ENCODE assay signal across 13 mouse cellular contexts in the genomic region with DNA sequence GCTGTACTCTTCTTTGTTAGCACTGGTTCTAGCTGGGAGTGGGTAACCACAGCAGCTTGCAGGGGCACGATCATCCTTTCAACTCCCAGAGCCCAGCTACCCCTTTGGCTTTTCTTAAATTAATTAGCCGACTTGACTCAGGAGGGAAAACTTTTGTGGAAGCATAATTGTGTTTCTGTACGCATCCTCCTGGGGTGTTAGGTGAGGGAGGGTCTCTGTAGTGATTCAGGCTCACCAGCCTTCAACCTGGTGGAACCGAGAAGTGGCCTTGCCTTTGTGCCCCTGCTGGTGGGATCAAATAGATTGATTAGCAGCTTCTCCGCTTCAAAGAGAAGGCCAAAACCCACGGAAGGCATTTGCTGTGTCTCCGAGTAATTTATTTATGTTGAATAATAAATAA. TPM values are rescaled to one million over a fixed set of nuclear protein-coding genes. Genes with fewer than 3 reads are reported as not detected.
DNase-seq lines count a peak whose midpoint lies in the region; ATAC-seq lines count a peak whose summit lies in the region.
"Had no signal": no experiment of that assay in that cellular context is flagged by ENCODE, and none has a peak within 500 bp of the region (broad histone marks: within the 10 kb centered on the region; RNA-seq: fewer than 3 reads in every experiment).

No protein-coding gene starts in this region.

- peaks cover 52% of the 10 kb centered on the region for H3K4me1 ChIP-seq in kidney, embryonic 15.5 days
- peaks cover 54% of the 10 kb centered on the region for H3K4me1 ChIP-seq in embryonic facial prominence, embryonic 13.5 days
- peaks cover 51% of the 10 kb centered on the region for H3K4me1 ChIP-seq in limb, embryonic 13.5 days
- peaks cover 86% of the 10 kb centered on the region for H3K4me1 ChIP-seq in neural tube, embryonic 15.5 days
- H3K4me1 ChIP-seq in intestine, embryonic 16.5 days (ENCODE audit: control insufficient read depth, insufficient read depth, low read length) = peaks cover 26% of the 10 kb centered on the region

- no peaks in the 10 kb centered on the region for H3K9me3 ChIP-seq in kidney, embryonic 15.5 days (replicated peaks)
- no peaks in the 10 kb centered on the region for H3K9me3 ChIP-seq in embryonic facial prominence, embryonic 13.5 days
- no peaks in the 10 kb centered on the region for H3K9me3 ChIP-seq in limb, embryonic 13.5 days
- no peaks in the 10 kb centered on the region for H3K9me3 ChIP-seq in neural tube, embryonic 15.5 days (replicated peaks)
- H3K9me3 ChIP-seq in intestine, embryonic 16.5 days (ENCODE audit: control insufficient read depth, low read length) = no peaks in the 10 kb centered on the region

- H3K4me2 ChIP-seq in kidney, embryonic 15.5 days = 0 out of 2 replicates have a peak overlapping the region, but pooled peaks have one; percentile 5
- peak overlapping the region; percentile 90 for H3K4me2 ChIP-seq in embryonic facial prominence, embryonic 13.5 days
- peak overlapping the region; percentile 86 for H3K4me2 ChIP-seq in limb, embryonic 13.5 days (replicated peaks)
- no peak overlapping the region; the same call in 1 of the 2 replicates for H3K4me2 ChIP-seq in neural tube, embryonic 15.5 days
- H3K4me2 ChIP-seq in intestine, embryonic 16.5 days (ENCODE audit: low read depth, low read length) = no peak overlapping the region
- H3K4me2 ChIP-seq: lung, embryonic 14.5 days had no signal

- 15% methylated on average over 7 of the region's 7 CpGs for WGBS in kidney, embryonic 15.5 days
- 36% methylated on average over 7 of the region's 7 CpGs for WGBS in embryonic facial prominence, embryonic 13.5 days
- 22% methylated on average over 7 of the region's 7 CpGs for WGBS in limb, embryonic 13.5 days
- WGBS in neural tube, embryonic 15.5 days = 11% methylated on average over 7 of the region's 7 CpGs
- 15% methylated on average over 7 of the region's 7 CpGs for WGBS in intestine, embryonic 16.5 days

- no peak overlapping the region for H3K4me3 ChIP-seq in kidney, embryonic 15.5 days (replicated peaks)
- peak overlapping the region; percentile 61 for H3K4me3 ChIP-seq in embryonic facial prominence, embryonic 13.5 days
- H3K4me3 ChIP-seq in limb, embryonic 13.5 days = peak overlapping the region; percentile 67
- no peak overlapping the region for H3K4me3 ChIP-seq in neural tube, embryonic 15.5 days (replicated peaks)
- H3K4me3 ChIP-seq in intestine, embryonic 16.5 days (ENCODE audit: low read length) = no peak overlapping the region

- H3K36me3 ChIP-seq in kidney, embryonic 15.5 days = peaks cover 3% of the 10 kb centered on the region; the same call in 1 of the 2 replicates
- peaks cover 32% of the 10 kb centered on the region for H3K36me3 ChIP-seq in embryonic facial prominence, embryonic 13.5 days
- H3K36me3 ChIP-seq in limb, embryonic 13.5 days = peaks cover 52% of the 10 kb centered on the region
- no peaks in the 10 kb centered on the region for H3K36me3 ChIP-seq in neural tube, embryonic 15.5 days
- no peaks in the 10 kb centered on the region for H3K36me3 ChIP-seq in intestine, embryonic 16.5 days (ENCODE audit: control insufficient read depth, insufficient read depth, low read length)

- H3K27me3 ChIP-seq in kidney, embryonic 15.5 days = peaks cover 86% of the 10 kb centered on the region
- H3K27me3 ChIP-seq in embryonic facial prominence, embryonic 13.5 days = peaks cover 43% of the 10 kb centered on the region
- H3K27me3 ChIP-seq in limb, embryonic 13.5 days = peaks cover 42% of the 10 kb centered on the region
- H3K27me3 ChIP-seq in neural tube, embryonic 15.5 days (replicated peaks) = peaks cover 50% of the 10 kb centered on the region
- peaks cover 83% of the 10 kb centered on the region for H3K27me3 ChIP-seq in intestine, embryonic 16.5 days (replicated peaks; ENCODE audit: control insufficient read depth, insufficient read depth, low read length)

- H3K9ac ChIP-seq in kidney, embryonic 15.5 days = no peak overlapping the region
- peak overlapping the region; percentile 36; the same call in 1 of the 2 replicates for H3K9ac ChIP-seq in embryonic facial prominence, embryonic 13.5 days
- H3K9ac ChIP-seq in limb, embryonic 13.5 days = peak overlapping the region; percentile 93
- peak overlapping the region; percentile 1; the same call in 1 of the 2 replicates for H3K9ac ChIP-seq in neural tube, embryonic 15.5 days (replicated peaks)
- H3K9ac ChIP-seq in intestine, embryonic 16.5 days (ENCODE audit: low read depth, low read length) = no peak overlapping the region
- H3K9ac ChIP-seq: lung, embryonic 14.5 days had no signal

- no peak overlapping the region for H3K27ac ChIP-seq in kidney, embryonic 15.5 days
- H3K27ac ChIP-seq in embryonic facial prominence, embryonic 13.5 days = peak overlapping the region; percentile 39; the same call in 1 of the 2 replicates
- peak overlapping the region; percentile 33; the same call in 1 of the 2 replicates for H3K27ac ChIP-seq in limb, embryonic 13.5 days
- H3K27ac ChIP-seq in neural tube, embryonic 15.5 days (replicated peaks) = no peak overlapping the region
- H3K27ac ChIP-seq in intestine, embryonic 16.5 days (ENCODE audit: low read length) = no peak overlapping the region

- DNase-seq in kidney, adult 8-10 months = no peak
- DNase-seq in lung, postnatal 10 days = no peak
- DNase-seq: adrenal gland, postnatal 10 days; heart, postnatal 10 days; kidney, adult 2 months; lung, embryonic 14.5 days; right cerebral cortex, postnatal 14 days; thymus, postnatal 4 days had no signal

- no peak for ATAC-seq in kidney, embryonic 15.5 days (replicated peaks; ENCODE audit: low FRiP score)
- no peak for ATAC-seq in embryonic facial prominence, embryonic 13.5 days (ENCODE audit: insufficient number of reproducible peaks, insufficient read depth, low FRiP score, low TSS enrichment, low read depth)
- ATAC-seq in limb, embryonic 13.5 days (ENCODE audit: low FRiP score, low read depth) = no peak
- ATAC-seq in neural tube, embryonic 15.5 days (ENCODE audit: low FRiP score) = no peak
- ATAC-seq in intestine, embryonic 16.5 days = no peak

RNA-seq across cellular contexts. Expression of a gene that starts 4.5 kb away (rescaled TPM):
- 18.9 and 27.0 TPM in 2 replicates for polyA plus RNA-seq in kidney, embryonic 15.5 days (2015; fragmentation: Nextera tagmentation; extraction: Ambion mirVana)
- 306 and 385 TPM in 2 replicates for polyA plus RNA-seq in embryonic facial prominence, embryonic 13.5 days (2015; fragmentation: Nextera tagmentation; extraction: Ambion mirVana)
- 706 and 829 TPM in 2 replicates for polyA plus RNA-seq in limb, embryonic 13.5 days (2015; fragmentation: Nextera tagmentation; extraction: Ambion mirVana)
- polyA plus RNA-seq in neural tube, embryonic 15.5 days (2015; fragmentation: Nextera tagmentation; extraction: Ambion mirVana) = 33.8 and 62.9 TPM in 2 replicates
- 0.33 and 0.53 TPM in 2 replicates for polyA plus RNA-seq in intestine, embryonic 16.5 days (2015; fragmentation: Nextera tagmentation; extraction: Ambion mirVana)
- polyA plus RNA-seq: kidney, adult 2 months had no signal

RNA-seq across cellular contexts. Expression of a gene that starts 36.0 kb away (rescaled TPM):
- polyA plus RNA-seq in kidney, embryonic 15.5 days (2015; fragmentation: Nextera tagmentation; extraction: Ambion mirVana) = 46.5 and 51.7 TPM in 2 replicates
- 37.8 and 38.7 TPM in 2 replicates for polyA plus RNA-seq in embryonic facial prominence, embryonic 13.5 days (2015; fragmentation: Nextera tagmentation; extraction: Ambion mirVana)
- 35.9 and 37.9 TPM in 2 replicates for polyA plus RNA-seq in limb, embryonic 13.5 days (2015; fragmentation: Nextera tagmentation; extraction: Ambion mirVana)
- polyA plus RNA-seq in neural tube, embryonic 15.5 days (2015; fragmentation: Nextera tagmentation; extraction: Ambion mirVana) = 48.0 and 48.6 TPM in 2 replicates
- 47.5 and 51.6 TPM in 2 replicates for polyA plus RNA-seq in intestine, embryonic 16.5 days (2015; fragmentation: Nextera tagmentation; extraction: Ambion mirVana)

Comparison
In these comparisons a context has a peak if more than half of its experiments do, and no peak if none do; other contexts are left out.
1. H3K27ac ChIP-seq: peak in embryonic facial prominence, embryonic 13.5 days (single experiment) and limb, embryonic 13.5 days (single experiment); none in kidney, embryonic 15.5 days (single experiment), neural tube, embryonic 15.5 days (single experiment) and intestine, embryonic 16.5 days (single experiment).
2. H3K4me2 ChIP-seq: peak in kidney, embryonic 15.5 days (single experiment), embryonic facial prominence, embryonic 13.5 days (single experiment) and limb, embryonic 13.5 days (single experiment); none in neural tube, embryonic 15.5 days (single experiment) and intestine, embryonic 16.5 days (single experiment).
3. H3K4me3 ChIP-seq: peak in embryonic facial prominence, embryonic 13.5 days (single experiment) and limb, embryonic 13.5 days (single experiment); none in kidney, embryonic 15.5 days (single experiment), neural tube, embryonic 15.5 days (single experiment) and intestine, embryonic 16.5 days (single experiment).
4. H3K9ac ChIP-seq: peak in embryonic facial prominence, embryonic 13.5 days (single experiment), limb, embryonic 13.5 days (single experiment) and neural tube, embryonic 15.5 days (single experiment); none in kidney, embryonic 15.5 days (single experiment) and intestine, embryonic 16.5 days (single experiment).
5. RNA of a gene that starts 4.5 kb away (polyA plus RNA-seq): 706 to 829 TPM in limb, embryonic 13.5 days, 306 to 385 TPM in embryonic facial prominence, embryonic 13.5 days, 33.8 to 62.9 TPM in neural tube, embryonic 15.5 days and 18.9 to 27.0 TPM in kidney, embryonic 15.5 days; 0.33 to 0.53 TPM in intestine, embryonic 16.5 days; every median in the first group is over 10 times any median in the second.